Mouse (Mus musculus) G1E (cell line): ENCODE results near the gene Pld4. TPM values are rescaled to one million over a fixed set of nuclear protein-coding genes. Genes with fewer than 3 reads are reported as not detected.

ENCODE experiments used
- ATAC-seq: 2 replicates; pipeline ENCODE4 v1.8.0; 2016; ENCODE audit warnings: mild to moderate bottlenecking; ENCODE audit not compliant: insufficient number of reproducible peaks, poor library complexity, low FRiP score, severe bottlenecking; ENCODE audit errors: extremely low read depth
- DNase-seq: peaks from one replicate; pipeline ENCODE4 v3.0.0; 2012; ENCODE audit warnings: low spot score
- H3K27me3 ChIP-seq: 2 replicates; pipeline ENCODE4 v1.6.1; 2012; ENCODE audit warnings: mild to moderate bottlenecking, low read length, inconsistent platforms; ENCODE audit not compliant: insufficient read depth
- H3K36me3 ChIP-seq: replicated peaks from 2 replicates; pipeline ENCODE3; 2012; ENCODE audit warnings: mild to moderate bottlenecking, inconsistent platforms
- H3K4me1 ChIP-seq: 2 replicates; pipeline ENCODE4 v1.6.1; 2012; ENCODE audit warnings: low read depth, low read length, inconsistent platforms, mixed read lengths; ENCODE audit not compliant: insufficient read depth
- H3K4me3 ChIP-seq: 2 replicates; pipeline ENCODE4 v1.5.1; 2012; ENCODE audit warnings: low read depth, mild to moderate bottlenecking, inconsistent platforms, low read length, moderate library complexity, mixed read lengths
- H3K9me3 ChIP-seq: replicated peaks from 2 replicates; pipeline ENCODE4 v1.6.1; 2012; ENCODE audit warnings: inconsistent platforms
- CTCF ChIP-seq: IDR thresholded peaks from 2 replicates; pipeline ENCODE4 v1.5.1; 2012; ENCODE audit warnings: low read depth, low read length, inconsistent platforms, mixed read lengths
- GATA1 ChIP-seq: IDR thresholded peaks from 2 replicates; pipeline ENCODE4 v1.6.1; 2012; ENCODE audit warnings: borderline replicate concordance, low read length, inconsistent platforms, mixed read lengths
- GATA2 ChIP-seq: IDR thresholded peaks from 2 replicates; pipeline ENCODE4 v1.6.1; 2012; ENCODE audit warnings: low read depth, low read length, inconsistent platforms, borderline replicate concordance
- POLR2AphosphoS5 ChIP-seq: IDR thresholded peaks from 2 replicates; pipeline ENCODE4 v1.6.1; 2012; ENCODE audit warnings: low read depth, low read length, inconsistent platforms; ENCODE audit not compliant: insufficient replicate concordance
- TAL1 ChIP-seq: conservative IDR thresholded peaks from 2 replicates; pipeline ENCODE4 v1.6.1; 2012; ENCODE audit warnings: low read depth, low read length, inconsistent platforms, mixed read lengths
- polyA plus RNA-seq: library from polyadenylated mRNA; stranded (reverse); fragments of >175 nt; gene quantifications from 2 replicates; pipeline ENCODE4 v1.2.3, GENCODE M21; 2012
- total RNA-seq, 2 experiments: library from RNA; stranded (forward) in 1 of 2; stranded (reverse) in 1 of 2; fragments of 200-1000 nt in 1 of 2; fragments of >200 nt in 1 of 2; fragmentation: Nextera tagmentation in 1 of 2; gene quantifications; 2 replicates each; pipeline ENCODE4 v1.2.3; 2014 to 2017

The Pld4 gene
- total and polyA plus RNA-seq, 3 experiments: 0.89 to 1.0 TPM; not detected in 1

GRCm38 (mm10) chr12:112730808-112731207, 29.6 kb upstream of the Pld4 start:
- H3K4me3 ChIP-seq: no peak overlapping the region
- no peaks in the 10 kb centered on the region for H3K4me1 ChIP-seq
- peaks cover 42% of the 10 kb centered on the region for H3K27me3 ChIP-seq
- no peaks in the 10 kb centered on the region for H3K36me3 ChIP-seq
- ATAC-seq (no peak), DNase-seq (no peak)
- no peak for TF ChIP-seq TAL1
- no peak for TF ChIP-seq CTCF
- TF ChIP-seq GATA2: no peak
- no peak for TF ChIP-seq GATA1
- TF ChIP-seq POLR2AphosphoS5: no peak
- no peaks in the 10 kb centered on the region for H3K9me3 ChIP-seq

GRCm38 (mm10) chr12:112732591-112732990, 27.9 kb upstream of the Pld4 start:
- Histone ChIP-seq H3K27me3 (peaks cover 36% of the 10 kb centered on the region; the same call in 1 of the 2 replicates), H3K4me1 (no peaks in the 10 kb centered on the region), H3K36me3 (no peaks in the 10 kb centered on the region), H3K9me3 (no peaks in the 10 kb centered on the region), H3K4me3 (no peak overlapping the region)
- no peak for DNase-seq
- ATAC-seq: no peak
- TF ChIP-seq POLR2AphosphoS5 (no peak), GATA1 (no peak), TAL1 (no peak), CTCF (no peak), GATA2 (no peak)

- H3K4me3 ChIP-seq: no peak overlapping the region
- H3K36me3 ChIP-seq: no peaks in the 10 kb centered on the region
- ATAC-seq: no peak
- no peak for DNase-seq
- H3K4me1 ChIP-seq: no peaks in the 10 kb centered on the region
- H3K27me3 ChIP-seq: peaks cover 28% of the 10 kb centered on the region; the same call in 1 of the 2 replicates
- TF ChIP-seq POLR2AphosphoS5 (no peak), GATA2 (no peak), CTCF (no peak), GATA1 (no peak), TAL1 (no peak)
- H3K9me3 ChIP-seq: no peaks in the 10 kb centered on the region
These were observed 26.2 kb upstream of the Pld4 start for GRCm38 (mm10) chr12:112734108-112734820.

GRCm38 (mm10) chr12:112734881-112735655, 25.4 kb upstream of the Pld4 start:
- Histone ChIP-seq H3K4me1 (no peaks in the 10 kb centered on the region), H3K4me3 (no peak overlapping the region), H3K9me3 (no peaks in the 10 kb centered on the region), H3K27me3 (peaks cover 29% of the 10 kb centered on the region; the same call in 1 of the 2 replicates), H3K36me3 (no peaks in the 10 kb centered on the region)
- DNase-seq (no peak), ATAC-seq (no peak)
- no peak for TF ChIP-seq TAL1
- TF ChIP-seq GATA1: no peak
- TF ChIP-seq POLR2AphosphoS5: no peak
- TF ChIP-seq GATA2: no peak
- no peak for TF ChIP-seq CTCF

GRCm38 (mm10) chr12:112735896-112736635, 24.4 kb upstream of the Pld4 start:
- H3K4me1 ChIP-seq: no peaks in the 10 kb centered on the region
- no peaks in the 10 kb centered on the region for H3K9me3 ChIP-seq
- no peak for ATAC-seq
- H3K27me3 ChIP-seq: peaks cover 20% of the 10 kb centered on the region; the same call in 1 of the 2 replicates
- H3K36me3 ChIP-seq: no peaks in the 10 kb centered on the region
- DNase-seq: no peak
- TF ChIP-seq CTCF (no peak), GATA1 (no peak), POLR2AphosphoS5 (no peak), TAL1 (no peak), GATA2 (no peak)
- no peak overlapping the region for H3K4me3 ChIP-seq

GRCm38 (mm10) chr12:112736636-112736925, 23.9 kb upstream of the Pld4 start:
- no peak for ATAC-seq
- TF ChIP-seq POLR2AphosphoS5: no peak
- TF ChIP-seq GATA1: no peak
- no peak for TF ChIP-seq TAL1
- no peak for TF ChIP-seq GATA2
- TF ChIP-seq CTCF: no peak
- no peak for DNase-seq

More at GRCm38 (mm10) chr12:112736636-112736925, 23.9 kb upstream of the Pld4 start:
- no peaks in the 10 kb centered on the region for H3K9me3 ChIP-seq
- no peaks in the 10 kb centered on the region for H3K36me3 ChIP-seq
- H3K4me1 ChIP-seq: no peaks in the 10 kb centered on the region
- H3K4me3 ChIP-seq: no peak overlapping the region
- peaks cover 20% of the 10 kb centered on the region; the same call in 1 of the 2 replicates for H3K27me3 ChIP-seq
